Mouse (Mus musculus) left cerebral cortex, adult 11 months (tissue): ENCODE measurements at regions not wholly inside any gene's neighbourhood (a gene's known extent, or its start where the extent isn't known, plus 50 kb on each side); places are given as distances from the start of the nearest gene placed in this dataset.
"Not testable (repeated sequence)": the region's sequence is repeated elsewhere in the genome, so short reads cannot be mapped to it uniquely, and the experiment has no call there.

ENCODE experiments used
- DNase-seq: peaks from one replicate; pipeline ENCODE4 v3.0.0; 2022; ENCODE audit warnings: low spot score

DNA sequence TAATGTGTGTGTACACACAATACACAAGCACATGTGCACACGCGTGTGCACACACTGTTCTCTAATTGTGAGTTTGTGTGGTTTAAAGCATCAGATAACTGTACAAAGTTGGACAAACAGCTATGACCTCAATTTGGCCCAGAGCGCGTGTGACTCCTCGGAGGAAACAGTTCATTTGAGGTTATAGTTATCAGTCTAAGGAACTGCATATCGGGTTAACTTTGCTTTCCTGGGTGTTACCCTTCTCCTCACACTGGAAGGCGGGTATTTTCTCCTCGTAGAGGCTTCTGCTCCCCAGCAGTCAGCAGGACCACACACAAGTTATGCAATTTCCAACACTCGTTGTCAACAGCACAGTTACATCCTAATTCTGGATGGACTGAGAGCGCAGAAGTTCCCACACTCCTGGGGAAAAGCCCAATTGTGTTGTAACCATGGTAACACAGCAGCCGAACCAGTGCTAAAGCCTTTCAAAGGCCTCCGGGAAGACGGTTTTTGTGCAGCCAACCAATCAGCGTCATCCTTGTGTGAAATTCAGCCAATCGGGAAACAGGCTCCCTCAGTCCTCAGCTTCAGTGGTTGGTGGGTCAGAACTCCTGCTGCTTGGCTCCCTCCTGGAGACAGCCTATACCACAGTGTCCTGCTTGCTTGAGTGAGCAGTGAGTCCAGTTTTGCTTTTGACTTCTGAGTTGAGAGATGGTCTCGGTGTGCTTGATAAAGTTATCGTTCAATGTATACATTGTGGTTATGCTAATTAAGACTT lies 198.6 kb upstream of the Hs6st1 start:
- DNase-seq, result peak; percentile 83

DNA sequence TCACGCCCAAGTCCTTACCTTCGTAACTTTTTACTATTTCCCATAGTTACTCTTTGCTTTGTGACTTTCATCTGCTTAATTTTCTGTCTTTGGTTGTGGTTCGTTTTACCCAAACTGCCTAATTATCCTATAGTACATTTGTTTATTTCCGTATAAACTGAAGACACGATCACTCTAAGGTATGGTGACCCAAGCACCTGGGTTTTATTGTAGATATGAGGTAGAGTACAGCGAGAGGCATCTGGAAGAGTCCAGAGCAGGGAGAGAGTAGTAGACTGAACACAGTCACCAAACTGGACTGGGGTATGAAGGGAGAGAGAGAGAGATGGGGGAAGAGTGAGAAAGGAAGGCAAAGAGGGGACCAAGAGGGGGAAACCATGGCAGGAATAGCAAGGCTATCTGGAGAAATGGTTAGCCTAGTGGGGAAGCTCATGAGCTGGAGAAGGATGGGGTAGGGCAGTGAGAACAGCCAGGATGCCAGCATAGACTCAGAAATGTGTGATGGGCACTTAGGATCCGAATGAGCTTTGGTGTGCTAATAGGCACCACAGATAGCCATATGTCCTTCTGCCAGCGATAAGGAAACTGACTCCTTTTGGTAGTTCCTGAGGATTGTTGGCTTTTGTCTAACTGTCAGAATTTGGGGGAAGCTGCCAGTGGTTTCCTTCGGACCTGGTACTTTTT lies 197.9 kb upstream of the Hs6st1 start:
- no peak for DNase-seq

DNA sequence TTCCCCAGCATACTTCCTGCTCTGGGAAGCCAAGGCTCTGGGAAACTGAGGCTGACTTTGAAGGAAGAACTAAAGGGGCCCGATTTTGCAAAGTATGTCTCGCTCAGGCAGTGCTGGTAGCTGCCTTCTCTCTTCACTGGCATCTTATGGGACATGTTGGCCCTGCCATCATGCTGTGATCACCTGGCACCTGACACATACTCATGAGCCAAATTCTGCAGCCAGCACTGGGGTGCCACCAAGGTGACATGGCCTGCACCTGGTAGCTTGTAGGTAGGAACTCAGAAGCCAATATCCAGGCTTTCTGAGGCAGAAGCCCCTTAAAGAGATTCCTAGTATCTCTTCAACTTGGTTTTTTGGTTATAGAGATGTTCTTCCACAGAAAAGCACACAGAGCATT lies 195.2 kb upstream of the Hs6st1 start:
- no peak for DNase-seq

DNA sequence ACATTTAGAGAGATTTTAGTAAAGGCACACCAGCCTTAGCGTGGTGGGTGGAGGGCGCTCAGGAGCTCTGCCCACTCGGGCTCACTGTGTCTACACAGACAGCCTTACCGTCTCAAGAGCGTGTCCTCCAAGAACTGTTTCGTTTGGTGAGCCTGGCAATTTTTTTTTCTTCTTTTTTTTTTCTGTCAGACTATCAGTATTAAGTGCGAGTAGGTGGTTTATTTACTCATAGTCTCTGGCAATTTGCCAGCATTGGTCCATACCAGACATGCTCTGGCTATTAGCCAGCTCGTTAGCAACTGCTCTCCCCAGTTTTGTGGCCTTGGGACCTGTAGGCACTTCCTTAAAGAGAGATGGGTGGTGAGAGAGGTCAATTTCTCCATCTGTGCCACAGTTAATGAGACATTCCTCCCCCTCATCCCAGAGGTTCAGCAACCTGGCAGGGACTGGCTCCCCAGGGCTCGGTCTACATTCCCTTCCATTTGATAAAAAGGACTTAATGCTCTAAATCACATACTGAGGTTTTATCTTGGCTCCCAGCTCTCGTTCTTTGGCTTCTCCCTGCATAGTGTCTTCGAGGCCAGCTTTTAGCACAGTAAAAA lies 192.9 kb upstream of the Hs6st1 start:
- DNase-seq, result no peak

DNA sequence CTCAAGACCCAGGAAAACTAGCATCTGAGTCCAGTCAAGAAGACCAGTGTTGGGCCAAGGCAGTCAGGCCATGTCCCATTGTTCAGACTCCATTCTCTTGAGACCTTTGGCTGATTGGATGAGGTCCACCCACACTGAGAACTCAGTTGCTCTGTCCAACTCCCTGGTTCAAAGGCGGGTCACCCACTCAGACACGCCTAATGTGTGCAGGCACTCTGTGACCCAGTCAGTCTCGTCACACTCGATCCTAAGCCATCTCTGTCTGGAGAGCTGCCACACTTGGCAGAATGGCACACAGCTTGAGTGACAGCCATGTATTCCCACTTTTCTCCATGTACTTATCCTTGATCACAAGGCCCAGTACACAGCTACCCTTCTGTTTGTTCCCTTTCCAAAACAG lies 189.8 kb upstream of the Hs6st1 start:
- DNase-seq, result no peak

DNA sequence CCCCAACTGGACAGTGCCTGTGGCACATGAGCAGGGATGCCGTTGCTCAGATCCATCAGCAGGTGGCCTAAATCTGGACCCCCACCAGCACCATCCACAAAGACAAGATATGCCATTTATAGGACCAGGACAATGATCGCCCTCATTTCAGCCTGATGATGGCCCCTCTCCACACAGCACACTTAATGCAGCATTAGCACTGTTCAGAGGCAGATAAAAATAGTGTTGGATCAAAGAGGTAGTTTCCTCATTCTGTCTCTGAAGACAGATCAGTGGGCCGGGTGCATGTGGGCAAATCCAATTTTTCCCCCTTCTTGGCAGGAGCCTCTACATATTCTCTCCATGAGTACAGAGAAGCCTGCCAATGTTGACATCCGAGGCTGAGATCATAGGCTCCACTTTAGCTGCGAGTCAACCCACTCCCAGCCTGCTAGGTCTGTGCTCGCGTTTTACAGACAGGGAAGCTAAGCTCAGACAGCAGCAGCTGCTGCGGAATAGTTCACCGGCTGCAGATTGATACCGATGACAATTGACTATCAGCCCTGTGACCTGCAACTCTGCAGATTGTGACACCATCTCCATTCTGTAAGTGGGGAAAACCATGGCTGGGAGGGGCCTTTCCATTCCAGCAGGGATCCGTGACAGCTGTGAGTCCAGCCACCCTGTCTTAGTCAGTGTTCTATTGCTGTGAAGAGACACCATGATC lies 188.7 kb upstream of the Hs6st1 start:
- DNase-seq, result peak; percentile 82

DNA sequence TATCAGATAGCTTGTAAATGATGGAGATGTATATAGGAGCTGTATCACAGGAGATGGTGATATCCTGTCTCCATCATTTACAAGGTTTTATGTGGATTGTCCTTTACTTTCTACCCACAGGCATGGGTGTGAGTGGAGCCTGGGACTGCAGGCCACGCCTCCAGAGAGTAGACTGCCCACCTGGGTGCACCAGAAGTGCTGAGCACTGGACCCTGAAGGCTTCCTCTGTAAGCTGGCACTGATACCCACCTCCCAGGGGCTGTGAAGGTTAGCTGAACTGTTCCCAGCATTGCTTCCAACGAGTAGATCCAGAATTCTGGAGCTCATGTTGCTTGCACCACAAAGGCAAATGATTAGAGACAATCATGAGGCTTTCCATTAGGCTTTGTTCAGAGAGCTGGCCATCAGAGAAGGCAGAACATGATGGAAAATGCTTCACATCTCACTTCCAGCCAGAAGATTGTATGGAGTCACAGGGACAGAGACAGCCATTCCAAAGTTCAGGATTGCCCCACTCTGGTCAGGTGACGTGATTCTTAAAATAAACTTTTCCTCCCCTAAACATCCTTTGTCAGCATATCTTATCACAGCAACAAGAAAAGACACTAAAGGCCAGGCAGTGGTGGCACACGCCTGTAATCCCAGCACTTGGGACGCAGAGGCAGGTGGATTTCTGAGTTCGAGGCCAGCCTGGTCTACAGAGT lies 187.5 kb upstream of the Hs6st1 start:
- DNase-seq, result no peak

DNA sequence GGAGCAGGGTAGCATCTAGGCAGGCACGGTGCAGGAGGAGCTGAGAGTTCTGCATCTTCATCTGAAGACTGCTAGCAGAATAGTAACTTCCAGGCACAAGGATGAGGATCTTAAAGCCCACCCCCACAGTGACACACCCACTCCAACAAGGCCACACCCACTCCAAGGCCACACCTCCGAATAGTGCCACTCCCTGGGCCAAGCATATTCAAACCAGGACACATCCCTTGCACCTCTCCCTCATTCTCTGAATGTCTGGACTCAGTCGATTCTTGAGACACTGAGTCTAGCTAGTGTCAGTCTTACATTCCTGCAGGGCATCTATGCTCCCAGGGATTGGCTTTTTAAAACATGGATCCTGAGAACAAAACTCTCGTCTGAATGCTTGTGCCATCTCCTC lies 186.7 kb upstream of the Hs6st1 start:
- no peak for DNase-seq

DNA sequence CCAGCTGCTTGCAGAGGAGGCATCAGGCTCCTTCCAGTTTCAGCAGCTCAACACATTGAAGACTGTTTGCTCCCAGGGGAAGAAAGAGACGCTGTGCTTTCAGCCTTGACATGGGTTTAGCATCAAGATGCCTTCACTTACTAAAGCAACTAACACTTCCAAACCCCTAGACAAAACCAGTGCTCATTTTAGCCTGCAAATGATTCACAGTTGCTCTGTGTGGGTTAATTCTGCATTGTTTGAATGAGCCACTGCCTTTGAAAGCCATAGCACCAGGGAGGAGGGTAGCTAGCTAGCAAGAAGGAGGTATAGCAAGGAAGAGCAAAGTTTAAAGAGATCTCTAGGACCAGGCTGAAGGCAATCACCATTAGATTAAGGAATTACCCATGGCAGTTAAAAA lies 186.1 kb upstream of the Hs6st1 start:
- no peak for DNase-seq

DNA sequence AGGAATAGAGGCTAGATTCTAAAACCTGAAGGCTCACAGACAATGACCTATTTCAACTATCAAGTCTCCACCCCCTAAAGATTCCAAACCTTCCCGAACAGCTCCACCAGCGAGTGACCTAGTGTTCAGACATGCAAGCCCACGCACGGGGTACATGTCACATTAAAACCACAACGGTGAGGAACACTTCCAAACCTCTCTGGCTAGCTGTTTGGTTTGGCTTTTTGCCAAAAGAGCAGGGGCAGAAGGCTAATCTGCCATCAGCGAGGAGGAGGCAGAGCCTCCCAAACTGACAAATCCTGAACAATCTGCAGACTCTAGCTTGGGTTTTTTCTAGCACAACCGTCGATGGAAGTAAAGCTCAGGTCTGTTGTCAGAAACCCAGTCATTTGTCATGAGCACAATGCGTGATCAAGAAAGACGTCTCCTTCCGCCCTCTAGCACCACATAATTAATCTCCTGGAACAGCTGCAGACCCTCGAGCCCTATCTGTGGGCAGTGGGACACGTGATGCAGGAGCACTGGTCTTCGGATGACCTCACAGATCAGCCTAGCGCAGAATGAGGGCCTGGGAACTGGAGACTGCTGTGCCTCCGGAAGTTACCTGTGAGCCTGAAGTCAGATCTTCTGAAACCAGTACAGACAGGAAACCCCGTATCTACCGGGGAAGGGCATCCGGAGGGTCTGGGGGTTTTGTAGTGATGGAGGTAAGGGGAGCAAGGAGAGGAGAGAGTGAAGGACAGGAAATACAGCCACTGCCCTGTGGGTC lies 178.3 kb upstream of the Hs6st1 start:
- no peak for DNase-seq

DNA sequence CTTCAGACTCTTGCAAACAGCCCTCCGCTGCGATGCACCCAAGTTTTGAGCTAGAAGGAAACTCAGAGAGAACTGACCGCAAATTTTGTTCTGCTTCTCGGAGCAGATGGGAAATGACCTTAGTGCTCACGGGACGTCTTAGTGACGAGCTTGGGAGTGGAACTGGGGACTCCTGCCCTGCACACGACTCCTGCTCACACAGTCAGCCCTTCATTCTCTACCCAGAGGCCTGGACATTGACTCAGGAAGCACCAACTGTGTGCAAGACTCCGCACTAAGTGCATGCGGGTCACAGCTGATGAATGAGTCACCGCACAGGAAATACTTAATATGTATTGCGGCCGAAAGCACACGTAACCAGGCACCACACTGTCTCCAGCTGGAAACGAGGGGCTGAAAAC lies 177.7 kb upstream of the Hs6st1 start:
- no peak for DNase-seq

DNA sequence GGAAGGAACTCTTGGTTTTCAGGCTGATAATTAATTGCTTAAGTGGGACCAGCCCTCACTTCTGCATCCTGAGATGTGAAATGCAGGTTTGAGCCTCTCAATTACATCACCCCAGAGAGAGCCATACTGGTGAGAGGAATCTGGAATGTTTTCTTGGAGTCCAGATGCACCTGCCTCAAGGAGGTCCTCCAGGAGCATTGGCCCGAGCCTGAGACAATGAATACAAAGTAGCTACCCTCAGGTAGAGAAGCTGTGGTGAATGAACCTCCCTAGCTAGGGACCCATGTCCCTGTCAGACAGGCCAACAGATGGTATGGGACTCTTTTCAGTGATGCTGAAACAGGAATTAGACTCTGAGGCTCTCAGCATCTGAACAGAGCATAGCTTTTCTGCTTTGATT lies 168.7 kb upstream of the Hs6st1 start:
- no peak for DNase-seq

DNA sequence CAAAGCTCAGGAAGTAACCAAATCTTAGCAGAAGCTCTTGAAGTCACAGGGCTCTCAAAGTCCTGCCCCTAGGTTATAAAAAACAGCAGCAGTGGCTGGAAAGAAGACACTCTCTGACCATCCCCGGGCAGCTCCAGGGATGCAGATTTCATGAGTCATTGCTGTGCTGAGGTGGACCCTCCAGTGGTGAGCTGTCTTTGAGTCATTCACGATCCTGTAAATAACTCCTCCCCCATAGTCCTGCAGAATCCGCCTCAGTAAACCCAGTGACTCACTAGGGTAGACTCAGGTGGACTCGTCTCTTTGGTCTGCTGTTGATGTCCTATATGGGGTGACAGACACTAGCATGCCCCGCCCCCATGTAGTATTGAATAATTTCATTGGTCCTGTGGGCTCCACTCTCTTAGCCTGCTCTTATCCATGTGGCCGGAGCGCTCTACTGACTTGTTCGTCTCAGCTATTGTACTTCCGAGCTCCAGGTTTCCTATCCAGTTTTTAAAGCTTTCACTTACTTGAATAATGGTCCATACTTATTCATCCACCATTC lies 164.1 kb upstream of the Hs6st1 start:
- DNase-seq, result no peak

DNA sequence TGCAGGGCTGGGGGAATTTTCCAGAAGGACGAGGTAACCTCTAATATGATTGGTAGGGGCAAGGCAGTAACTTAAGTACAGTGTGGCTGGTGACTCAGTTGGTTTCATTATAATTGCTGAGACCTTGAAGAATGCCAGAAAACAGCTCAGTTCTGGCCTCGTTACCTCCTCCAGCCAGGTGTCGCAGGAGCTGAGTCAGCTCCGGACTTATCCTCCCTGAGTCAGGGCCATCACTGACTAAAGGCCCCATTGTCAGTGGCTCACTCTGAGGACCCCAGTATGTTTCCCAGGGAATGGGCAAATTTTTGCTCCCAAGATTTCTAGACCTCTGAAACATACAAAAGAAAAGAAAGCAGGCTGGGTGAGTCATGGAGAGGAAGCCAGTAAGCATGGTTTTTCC lies 154.6 kb upstream of the Hs6st1 start:
- no peak for DNase-seq

DNA sequence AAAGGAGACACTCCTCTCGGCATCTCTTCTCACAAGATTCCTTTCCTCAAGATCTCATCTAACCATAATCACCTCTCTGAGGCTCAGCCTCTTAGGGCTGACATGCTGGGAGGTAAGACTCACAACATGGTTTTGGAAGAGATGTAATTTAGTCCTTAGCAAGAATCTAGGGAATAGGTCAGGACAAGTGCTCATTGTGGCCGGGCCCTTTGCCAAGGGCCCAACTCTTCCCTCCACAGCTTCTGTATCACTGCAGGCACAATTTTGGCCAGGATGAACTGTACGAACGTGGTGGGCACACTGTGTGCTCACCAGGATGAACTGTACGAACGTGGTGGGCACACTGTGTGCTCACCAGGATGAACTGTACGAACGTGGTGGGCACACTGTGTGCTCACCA lies 154.0 kb upstream of the Hs6st1 start:
- DNase-seq, result not testable (repeated sequence)

DNA sequence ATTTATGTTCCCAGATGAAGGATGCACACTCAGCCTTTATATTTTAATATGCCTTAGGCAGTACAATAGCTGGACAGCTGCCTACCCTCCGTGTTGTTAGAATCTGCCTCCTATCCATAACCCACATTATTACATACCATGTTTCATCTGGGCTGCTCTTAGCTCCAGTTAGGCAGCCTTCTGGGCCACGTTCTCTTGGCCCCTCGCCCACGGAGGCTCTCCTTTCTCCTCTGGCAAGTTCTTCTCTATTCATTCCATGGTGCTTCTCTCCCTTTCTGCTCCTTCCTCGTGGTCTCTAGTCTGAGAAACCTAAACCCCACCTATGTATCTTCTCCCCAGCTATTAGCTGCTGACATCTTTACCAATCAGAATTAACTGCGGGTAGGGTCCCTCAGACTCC lies 152.7 kb upstream of the Hs6st1 start:
- no peak for DNase-seq

DNA sequence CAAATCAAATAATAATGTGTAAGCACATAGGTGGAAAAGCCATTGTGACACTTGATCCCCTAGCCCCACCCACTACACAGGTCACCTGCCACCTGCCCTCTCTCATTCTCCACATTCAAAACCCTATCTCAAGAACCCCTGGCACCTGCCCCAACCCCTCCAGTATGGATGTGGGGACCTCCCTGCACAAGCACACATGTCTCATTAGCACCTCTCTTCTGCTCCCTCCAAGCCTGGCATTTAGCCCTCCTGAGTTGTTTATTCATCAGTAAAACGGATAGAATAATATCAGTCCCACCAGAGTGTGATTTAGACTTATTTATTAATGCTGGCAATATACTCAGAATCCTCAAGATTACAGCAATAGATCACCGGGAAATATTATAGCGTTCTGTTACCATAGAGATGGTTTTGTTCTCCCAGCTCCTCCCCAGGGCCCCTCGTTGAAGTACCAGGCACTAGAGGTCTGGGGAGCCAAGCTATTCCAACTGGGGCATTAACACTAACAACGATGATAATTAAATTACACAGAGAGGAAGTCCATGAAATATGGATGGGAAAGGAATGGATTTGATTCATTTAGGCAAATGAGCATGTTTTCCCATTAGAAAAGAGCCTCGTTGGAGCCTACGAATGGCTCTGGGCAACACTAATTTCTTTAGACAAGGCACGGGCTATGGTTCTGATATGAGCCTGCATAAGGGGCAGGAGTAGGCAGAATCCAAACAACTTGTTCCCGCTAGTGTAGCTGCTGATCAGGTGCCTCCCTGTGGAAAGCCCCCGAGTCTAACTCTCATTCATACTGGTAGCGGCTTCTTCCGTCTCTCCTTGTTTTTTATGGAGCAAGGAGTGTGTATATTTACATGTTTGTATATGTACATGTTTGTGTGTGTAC lies 148.1 kb upstream of the Hs6st1 start:
- no peak for DNase-seq

DNA sequence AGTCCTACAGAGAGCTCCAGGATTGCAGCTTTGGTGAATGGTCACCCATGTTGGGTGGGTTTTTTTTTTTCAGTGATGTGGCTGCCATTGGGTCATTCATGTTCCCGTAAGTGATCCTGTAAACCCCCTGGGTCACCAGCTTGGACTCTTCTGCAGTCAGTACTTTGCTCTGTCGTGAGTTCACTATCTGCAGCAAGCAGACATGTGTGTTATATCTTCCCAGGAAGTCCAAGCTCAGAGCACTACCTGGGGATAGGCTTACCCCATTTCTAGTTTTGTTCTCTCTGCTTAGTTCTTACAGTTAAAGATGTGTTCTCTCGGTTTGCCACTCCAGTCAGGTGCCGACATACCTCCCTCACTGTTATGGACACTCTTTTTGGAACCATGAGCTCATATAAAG lies 143.4 kb upstream of the Hs6st1 start:
- no peak for DNase-seq

DNA sequence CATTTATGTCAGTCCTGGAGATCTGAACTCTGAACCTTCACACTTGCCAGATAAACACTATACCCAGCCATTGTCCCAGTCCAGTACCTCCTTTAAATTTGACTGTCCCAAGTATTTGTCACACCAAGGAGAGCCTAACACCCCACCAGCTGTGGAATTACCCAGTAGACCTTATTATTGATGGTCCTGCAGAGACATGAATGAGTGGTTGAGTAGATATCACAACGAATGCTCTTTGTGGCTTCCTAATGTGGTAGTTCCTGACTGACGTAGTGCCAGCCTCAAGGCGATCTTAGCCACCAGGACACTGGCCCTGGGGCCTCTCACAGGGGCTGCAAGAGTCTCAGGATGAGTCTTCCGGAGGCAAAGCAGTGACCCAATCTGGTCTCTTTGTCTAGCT lies 142.9 kb upstream of the Hs6st1 start:
- DNase-seq, result no peak
